Mouse (Mus musculus) bone marrow macrophage, adult 2 months (primary cell): Measurements from ENCODE around the gene Zfp111. TPM values are rescaled to one million over a fixed set of nuclear protein-coding genes. Genes with fewer than 3 reads are reported as not detected.

Experiments
- H3K27ac ChIP-seq: 2 replicates; pipeline ENCODE4 v1.5.1; 2012; ENCODE audit warnings: low read depth, low read length; ENCODE audit not compliant: insufficient read depth
- H3K4me1 ChIP-seq: 2 replicates; pipeline ENCODE4 v1.6.1; 2012; ENCODE audit warnings: low read length; ENCODE audit not compliant: control insufficient read depth, insufficient read depth
- H3K4me3 ChIP-seq: 2 replicates; pipeline ENCODE4 v1.5.1; 2012; ENCODE audit warnings: mild to moderate bottlenecking, low read length, moderate library complexity; ENCODE audit not compliant: insufficient read depth
- CTCF ChIP-seq: IDR thresholded peaks from 2 replicates; pipeline ENCODE4 v1.5.1; 2012; ENCODE audit warnings: low read depth, mild to moderate bottlenecking, low read length, moderate library complexity
- POLR2A ChIP-seq: IDR thresholded peaks from 2 replicates; pipeline ENCODE4 v1.6.1; 2012; ENCODE audit warnings: mild to moderate bottlenecking, low read depth, low read length, borderline replicate concordance
- polyA plus RNA-seq: library from polyadenylated mRNA; stranded (reverse); fragments of >200 nt; gene quantifications from 2 replicates; pipeline ENCODE4 v1.2.4, GENCODE M21; 2012; ENCODE audit not compliant: missing spikeins, insufficient read depth, insufficient read length

Zfp111 gene
- polyA plus RNA-seq, 1 experiment = 8.7 TPM

GRCm38 (mm10) chr7:24207488-24208261 is 3.6 kb downstream of the Zfp111 start:
- peaks cover 6% of the 10 kb centered on the region for H3K4me1 ChIP-seq
- H3K4me3 ChIP-seq = peak overlapping the region; percentile 96
- no peak for TF ChIP-seq CTCF
- TF ChIP-seq POLR2A = no peak
- H3K27ac ChIP-seq = peak overlapping the region; percentile 53

GRCm38 (mm10) chr7:24196961-24197360 is 14.3 kb downstream of the Zfp111 start:
- no peak for TF ChIP-seq CTCF
- TF ChIP-seq POLR2A = no peak
- no peak overlapping the region for H3K27ac ChIP-seq
- H3K4me3 ChIP-seq = no peak overlapping the region
- H3K4me1 ChIP-seq = no peaks in the 10 kb centered on the region

- TF ChIP-seq POLR2A (no peak), CTCF (no peak)
- no peak overlapping the region for H3K4me3 ChIP-seq
- H3K4me1 ChIP-seq = peaks cover 9% of the 10 kb centered on the region
- no peak overlapping the region for H3K27ac ChIP-seq
These were observed 18.1 kb downstream of the Zfp111 start for GRCm38 (mm10) chr7:24193157-24193556.

GRCm38 (mm10) chr7:24191361-24191760 is 19.9 kb downstream of the Zfp111 start:
- Histone ChIP-seq H3K4me3 (no peak overlapping the region), H3K27ac (no peak overlapping the region), H3K4me1 (peaks cover 9% of the 10 kb centered on the region)
- TF ChIP-seq CTCF (no peak), POLR2A (no peak)

- Histone ChIP-seq H3K27ac (no peak overlapping the region), H3K4me3 (no peak overlapping the region), H3K4me1 (peaks cover 9% of the 10 kb centered on the region)
- TF ChIP-seq CTCF = no peak
- no peak for TF ChIP-seq POLR2A
These were observed 21.7 kb downstream of the Zfp111 start for GRCm38 (mm10) chr7:24189571-24189944.

GRCm38 (mm10) chr7:24188901-24189570 is 22.2 kb downstream of the Zfp111 start:
- Histone ChIP-seq H3K4me3 (no peak overlapping the region), H3K27ac (no peak overlapping the region), H3K4me1 (peaks cover 9% of the 10 kb centered on the region)
- TF ChIP-seq POLR2A (no peak), CTCF (no peak)

- TF ChIP-seq CTCF (no peak), POLR2A (no peak)
- H3K4me3 ChIP-seq = no peak overlapping the region
- H3K4me1 ChIP-seq = peaks cover 9% of the 10 kb centered on the region
- H3K27ac ChIP-seq = no peak overlapping the region
These were observed 23.6 kb downstream of the Zfp111 start for GRCm38 (mm10) chr7:24187611-24188010.

GRCm38 (mm10) chr7:24175337-24175711 is 35.9 kb downstream of the Zfp111 start:
- no peak overlapping the region for H3K27ac ChIP-seq
- 0 out of 2 replicates have a peak overlapping the region, but pooled peaks have one; percentile 45 for H3K4me3 ChIP-seq
- TF ChIP-seq CTCF = no peak
- TF ChIP-seq POLR2A = no peak
- H3K4me1 ChIP-seq = no peaks in the 10 kb centered on the region

GRCm38 (mm10) chr7:24174618-24175336 is 36.5 kb downstream of the Zfp111 start, which contains the start of gene Zfp114:
Zfp114 (plus strand) TSS chr7:24175060.
- H3K4me1 ChIP-seq = no peaks in the 10 kb centered on the region
- H3K4me3 ChIP-seq = peak within 1 kb of the TSS; percentile 45
- H3K27ac ChIP-seq = no peak within 1 kb of the TSS
- TF ChIP-seq CTCF (no peak), POLR2A (no peak)
